Mouse (Mus musculus) MEL (cell line): ENCODE measurements around the gene H2-DMb1. TPM values are rescaled to one million over a fixed set of nuclear protein-coding genes. Genes with fewer than 3 reads are reported as not detected.
A peak's percentile ranks its signal among the peaks of the same experiment; 100 is the strongest.

Experiments
- DNase-seq: peaks from one replicate; pipeline ENCODE4 v3.0.0; 2011; ENCODE audit warnings: low read depth, low spot score
- H3K27ac ChIP-seq: 2 replicates; pipeline ENCODE4 v1.5.1; 2012; ENCODE audit warnings: low read depth, mild to moderate bottlenecking, control low read depth, low read length, moderate library complexity; ENCODE audit not compliant: control insufficient read depth
- H3K27me3 ChIP-seq, 2 experiments: fragments of 150-350 bp in 1 of 2; sonication (generic) in 1 of 2; 2 replicates each; pipeline ENCODE4 v1.6.1; 2012; ENCODE audit warnings: low read length in 2 of 2, mild to moderate bottlenecking in 2 of 2, improper control_type of control experiment in 1 of 2, moderate library complexity in 1 of 2; ENCODE audit not compliant: insufficient read depth in 2 of 2, control insufficient read depth in 1 of 2
- H3K36me3 ChIP-seq, 2 experiments: 2 replicates each; pipeline ENCODE4 v1.6.1; 2012 to 2014; ENCODE audit warnings: low read length in 2 of 2, improper control_type of control experiment in 1 of 2, inconsistent platforms in 1 of 2, mild to moderate bottlenecking in 1 of 2; ENCODE audit not compliant: insufficient read depth in 2 of 2, control insufficient read depth in 1 of 2
- H3K4me1 ChIP-seq, 2 experiments: fragments of 150-350 bp in 1 of 2; sonication (generic) in 1 of 2; 2 replicates each; pipeline ENCODE4 v1.6.1; 2012; ENCODE audit warnings: low read length in 2 of 2, improper control_type of control experiment in 1 of 2, mild to moderate bottlenecking in 1 of 2; ENCODE audit not compliant: insufficient read depth in 2 of 2, control insufficient read depth in 1 of 2
- H3K4me3 ChIP-seq, 2 experiments: fragments of 150-350 bp in 1 of 2; sonication (generic) in 1 of 2; 2 replicates each; pipeline ENCODE4 v1.5.1; 2012; ENCODE audit warnings: low read depth in 2 of 2, low read length in 2 of 2, mild to moderate bottlenecking in 2 of 2, moderate library complexity in 2 of 2, control low read depth in 1 of 2, improper control_type of control experiment in 1 of 2; ENCODE audit not compliant: control insufficient read depth in 1 of 2, insufficient read depth in 1 of 2
- H3K79me2 ChIP-seq: 2 replicates; pipeline ENCODE4 v1.6.1; 2012; ENCODE audit warnings: mild to moderate bottlenecking, low read length, moderate library complexity; ENCODE audit not compliant: control insufficient read depth, poor library complexity, insufficient read depth
- H3K9ac ChIP-seq: 2 replicates; pipeline ENCODE4 v1.6.1; 2012; ENCODE audit warnings: low read depth, mild to moderate bottlenecking, control low read depth, low read length, moderate library complexity; ENCODE audit not compliant: control insufficient read depth, poor library complexity, severe bottlenecking
- H3K9me3 ChIP-seq: fragments of 150-350 bp; sonication (generic); replicated peaks from 2 replicates; pipeline ENCODE4 v1.6.1; 2012; ENCODE audit warnings: mild to moderate bottlenecking, low read length, improper control_type of control experiment, moderate library complexity; ENCODE audit not compliant: insufficient read depth
- BHLHE40 ChIP-seq: IDR thresholded peaks from 2 replicates; pipeline ENCODE4 v1.6.1; 2012; ENCODE audit warnings: low read depth, mild to moderate bottlenecking, inconsistent platforms, low read length, improper control_type of control experiment, borderline replicate concordance
- CHD1 ChIP-seq: IDR thresholded peaks from 2 replicates; pipeline ENCODE4 v1.6.1; 2012; ENCODE audit warnings: low read depth, mild to moderate bottlenecking, inconsistent platforms, low read length, improper control_type of control experiment
- CHD2 ChIP-seq: IDR thresholded peaks from 2 replicates; pipeline ENCODE4 v1.6.1; 2011; ENCODE audit warnings: low read length, improper control_type of control experiment
- CTCF ChIP-seq, 3 experiments: IDR thresholded peaks in 2 of 3; conservative IDR thresholded peaks in 1 of 3; 2 replicates each; pipeline ENCODE4 v1.5.1; 2011 to 2012; ENCODE audit warnings: low read length in 3 of 3, low read depth in 2 of 3, mild to moderate bottlenecking in 2 of 3, improper control_type of control experiment in 1 of 3, inconsistent platforms in 1 of 3, mixed read lengths in 1 of 3, moderate library complexity in 1 of 3; ENCODE audit not compliant: control insufficient read depth in 1 of 3, insufficient read depth in 1 of 3, poor library complexity in 1 of 3, severe bottlenecking in 1 of 3
- E2F4 ChIP-seq: IDR thresholded peaks from 2 replicates; pipeline ENCODE4 v1.6.1; 2011; ENCODE audit warnings: low read depth, low read length, improper control_type of control experiment, borderline replicate concordance
- ELF1 ChIP-seq: IDR thresholded peaks from 2 replicates; pipeline ENCODE4 v1.6.1; 2014; ENCODE audit warnings: low read depth, mild to moderate bottlenecking, inconsistent platforms, low read length, improper control_type of control experiment, moderate library complexity
- EP300 ChIP-seq, 2 experiments: IDR thresholded peaks; 2 replicates each; pipeline ENCODE4 v1.6.1; 2011; ENCODE audit warnings: improper control_type of control experiment in 2 of 2, low read length in 2 of 2, low read depth in 1 of 2, mild to moderate bottlenecking in 1 of 2
- ETS1 ChIP-seq: IDR thresholded peaks from 2 replicates; pipeline ENCODE4 v1.6.1; 2012; ENCODE audit warnings: low read depth, mild to moderate bottlenecking, inconsistent platforms, low read length, improper control_type of control experiment, moderate library complexity
- GABPA ChIP-seq: IDR thresholded peaks from 2 replicates; pipeline ENCODE4 v1.6.1; 2012; ENCODE audit warnings: low read depth, mild to moderate bottlenecking, inconsistent platforms, low read length, improper control_type of control experiment, moderate library complexity
- GATA1 ChIP-seq: IDR thresholded peaks from 2 replicates; pipeline ENCODE4 v1.6.1; 2011; ENCODE audit warnings: low read depth, low read length, improper control_type of control experiment
- HCFC1 ChIP-seq: IDR thresholded peaks from 2 replicates; pipeline ENCODE4 v1.6.1; 2012; ENCODE audit warnings: low read depth, mild to moderate bottlenecking, inconsistent platforms, low read length, improper control_type of control experiment, moderate library complexity
- JUND ChIP-seq: IDR thresholded peaks from 2 replicates; pipeline ENCODE4 v1.6.1; 2011; ENCODE audit warnings: low read depth, mild to moderate bottlenecking, improper control_type of control experiment, low read length
- MAFK ChIP-seq: IDR thresholded peaks from 2 replicates; pipeline ENCODE4 v1.6.1; 2011; ENCODE audit warnings: low read depth, mild to moderate bottlenecking, low read length, improper control_type of control experiment, borderline replicate concordance
- MAX ChIP-seq: IDR thresholded peaks from 2 replicates; pipeline ENCODE4 v1.6.1; 2011; ENCODE audit warnings: low read length, improper control_type of control experiment
- MAZ ChIP-seq: IDR thresholded peaks from 2 replicates; pipeline ENCODE4 v1.6.1; 2012; ENCODE audit warnings: low read depth, mild to moderate bottlenecking, inconsistent platforms, low read length, improper control_type of control experiment
- MXI1 ChIP-seq: IDR thresholded peaks from 2 replicates; pipeline ENCODE4 v1.6.1; 2011; ENCODE audit warnings: mild to moderate bottlenecking, low read depth, low read length, improper control_type of control experiment
- MYB ChIP-seq: IDR thresholded peaks from 2 replicates; pipeline ENCODE4 v1.6.1; 2011; ENCODE audit warnings: mild to moderate bottlenecking, low read depth, low read length, improper control_type of control experiment
- MYC ChIP-seq: IDR thresholded peaks from 2 replicates; pipeline ENCODE4 v1.6.1; 2011; ENCODE audit warnings: low read depth, mild to moderate bottlenecking, low read length, improper control_type of control experiment, moderate library complexity
- NELFE ChIP-seq: IDR thresholded peaks from 2 replicates; pipeline ENCODE4 v1.6.1; 2011; ENCODE audit warnings: low read depth, low read length, improper control_type of control experiment
- NRF1 ChIP-seq: IDR thresholded peaks from 2 replicates; pipeline ENCODE4 v1.6.1; 2014; ENCODE audit warnings: low read depth, mild to moderate bottlenecking, inconsistent platforms, low read length, improper control_type of control experiment, moderate library complexity; ENCODE audit not compliant: poor library complexity, insufficient read depth, severe bottlenecking
- POLR2A ChIP-seq, 2 experiments: IDR thresholded peaks; 2 replicates each; pipeline ENCODE4 v1.6.1; 2011 to 2012; ENCODE audit warnings: low read length in 2 of 2, mild to moderate bottlenecking in 2 of 2, control low read depth in 1 of 2, improper control_type of control experiment in 1 of 2, low read depth in 1 of 2, moderate library complexity in 1 of 2; ENCODE audit not compliant: control insufficient read depth in 1 of 2, insufficient read depth in 1 of 2, poor library complexity in 1 of 2
- POLR2AphosphoS2 ChIP-seq: IDR thresholded peaks from 2 replicates; pipeline ENCODE4 v1.6.1; 2011; ENCODE audit warnings: low read length, improper control_type of control experiment
- POLR2AphosphoS5 ChIP-seq: IDR thresholded peaks from 2 replicates; pipeline ENCODE4 v1.6.1; 2012; ENCODE audit warnings: low read depth, borderline replicate concordance, mild to moderate bottlenecking, inconsistent platforms, low read length, moderate library complexity, mixed read lengths
- RAD21 ChIP-seq: IDR thresholded peaks from 2 replicates; pipeline ENCODE4 v1.6.1; 2011; ENCODE audit warnings: mild to moderate bottlenecking, low read depth, low read length, improper control_type of control experiment
- RCOR1 ChIP-seq: IDR thresholded peaks from 2 replicates; pipeline ENCODE4 v1.6.1; 2012; ENCODE audit warnings: low read depth, mild to moderate bottlenecking, inconsistent platforms, low read length, improper control_type of control experiment
- SIN3A ChIP-seq: IDR thresholded peaks from 2 replicates; pipeline ENCODE4 v1.6.1; 2012; ENCODE audit warnings: low read length, improper control_type of control experiment, inconsistent platforms
- SMC3 ChIP-seq: IDR thresholded peaks from 2 replicates; pipeline ENCODE4 v1.6.1; 2011; ENCODE audit warnings: low read depth, low read length, improper control_type of control experiment
- TAL1 ChIP-seq: IDR thresholded peaks from 2 replicates; pipeline ENCODE4 v1.6.1; 2012; ENCODE audit warnings: mild to moderate bottlenecking, inconsistent platforms, low read length, moderate library complexity, mixed read lengths
- TBP ChIP-seq: IDR thresholded peaks from 2 replicates; pipeline ENCODE4 v1.8.0; 2011; ENCODE audit warnings: low read depth, low read length, improper control_type of control experiment
- TCF12 ChIP-seq: IDR thresholded peaks from 2 replicates; pipeline ENCODE4 v1.6.1; 2014; ENCODE audit warnings: low read depth, mild to moderate bottlenecking, inconsistent platforms, low read length, improper control_type of control experiment, moderate library complexity
- UBTF ChIP-seq: IDR thresholded peaks from 2 replicates; pipeline ENCODE4 v1.6.1; 2012; ENCODE audit warnings: low read depth, mild to moderate bottlenecking, inconsistent platforms, low read length, improper control_type of control experiment, moderate library complexity, borderline replicate concordance; ENCODE audit not compliant: insufficient read depth
- USF1 ChIP-seq: IDR thresholded peaks from 2 replicates; pipeline ENCODE4 v1.6.1; 2014; ENCODE audit warnings: low read depth, mild to moderate bottlenecking, inconsistent platforms, low read length, improper control_type of control experiment, moderate library complexity
- USF2 ChIP-seq, 2 experiments: IDR thresholded peaks; 2 replicates each; pipeline ENCODE4 v1.6.1; 2011 to 2012; ENCODE audit warnings: improper control_type of control experiment in 2 of 2, low read length in 2 of 2, borderline replicate concordance in 1 of 2, inconsistent platforms in 1 of 2, low read depth in 1 of 2, mild to moderate bottlenecking in 1 of 2; ENCODE audit not compliant: insufficient read depth in 1 of 2
- ZC3H11A ChIP-seq: IDR thresholded peaks from 2 replicates; pipeline ENCODE4 v1.6.1; 2012; ENCODE audit warnings: low read depth, mild to moderate bottlenecking, inconsistent platforms, low read length, improper control_type of control experiment
- ZKSCAN1 ChIP-seq: IDR thresholded peaks from 2 replicates; pipeline ENCODE4 v1.6.1; 2012; ENCODE audit warnings: low read depth, mild to moderate bottlenecking, inconsistent platforms, low read length, improper control_type of control experiment, moderate library complexity
- ZMIZ1 ChIP-seq: IDR thresholded peaks from 2 replicates; pipeline ENCODE4 v1.6.1; 2012; ENCODE audit warnings: low read depth, mild to moderate bottlenecking, inconsistent platforms, low read length, improper control_type of control experiment, moderate library complexity
- ZNF384 ChIP-seq: IDR thresholded peaks from 2 replicates; pipeline ENCODE4 v1.6.1; 2012; ENCODE audit warnings: low read depth, mild to moderate bottlenecking, inconsistent platforms, low read length, improper control_type of control experiment
- polyA plus RNA-seq, 2 experiments: library from polyadenylated mRNA; stranded (reverse) in 1 of 2; unstranded in 1 of 2; fragments of >175 nt in 1 of 2; fragments of >200 nt in 1 of 2; gene quantifications; 2 replicates each; pipeline versions ENCODE4 v1.2.1 to v1.2.4; 2012; ENCODE audit warnings: low replicate concordance in 2 of 2, low read depth in 1 of 2; ENCODE audit not compliant: insufficient read length in 2 of 2, insufficient read depth in 1 of 2, missing spikeins in 1 of 2
- total RNA-seq: library from RNA; depleted of rRNA; stranded (reverse); fragments of 300-350 nt; gene quantifications from 2 replicates; pipeline ENCODE4 v1.2.3, GENCODE M21; 2012

The H2-DMb1 gene
- total and polyA plus RNA-seq, 3 experiments: 0.67 TPM; not detected in 2

DNA sequence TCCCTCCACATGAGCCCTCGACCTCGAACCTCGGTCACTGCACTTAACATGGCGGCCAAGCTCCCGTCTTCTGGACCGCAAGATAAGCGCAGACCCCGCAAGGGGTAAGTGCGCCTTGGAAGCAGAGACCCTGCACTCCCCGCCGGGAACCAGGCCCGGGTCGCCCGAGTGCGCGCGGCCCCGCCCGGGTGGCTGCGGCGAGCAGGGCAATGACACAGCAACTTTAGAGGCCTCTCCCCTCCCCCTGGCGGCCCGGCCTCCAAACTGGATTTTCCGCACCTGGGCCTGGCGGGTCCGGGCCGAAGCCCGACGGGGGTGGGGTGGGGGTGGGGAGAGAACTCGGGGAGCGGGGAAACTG is 32.1 kb upstream of the H2-DMb1 start:
- peak; percentile 85 for DNase-seq
- Histone ChIP-seq H3K4me3 (peak overlapping the region; percentile 81 to 98), H3K4me1 (peaks cover 0 to 11% of the 10 kb centered on the region in 2 experiments; a peak in 2 of 4 replicates), H3K79me2 (peaks cover 76% of the 10 kb centered on the region), H3K9ac (peak overlapping the region; percentile 98), H3K9me3 (no peaks in the 10 kb centered on the region), H3K36me3 (peaks cover 14 to 15% of the 10 kb centered on the region in 2 experiments), H3K27me3 (no peaks in the 10 kb centered on the region), H3K27ac (peak overlapping the region; percentile 99)
- no peak for TF ChIP-seq USF2 (IDR thresholded peaks at IDR 0.05; ENCODE audit: borderline replicate concordance in 1 of 2, insufficient read depth in 1 of 2, low read depth in 1 of 2, low read length in 2 of 2)
- TF ChIP-seq HCFC1: peak; percentile 44; the same call in 1 of the 2 replicates
- 0 out of 2 replicates have a peak, but pooled peaks have one; percentile 18 for TF ChIP-seq NRF1
- peak; percentile 56; the same call in 1 of the 2 replicates for TF ChIP-seq TCF12
- 0 out of 2 replicates have a peak, but pooled peaks have one; percentile 18 for TF ChIP-seq MAZ
- TF ChIP-seq POLR2AphosphoS2: peak; percentile 54; the same call in 1 of the 2 replicates
- no peak; the same call in 1 of the 2 replicates for TF ChIP-seq MAFK
- TF ChIP-seq CTCF (IDR thresholded peaks at IDR 0.05 in 2 of 3, conservative IDR thresholded peaks at IDR 0.05 in 1 of 3; ENCODE audit: control insufficient read depth in 1 of 3, insufficient read depth in 1 of 3, low read depth in 2 of 3, low read length in 3 of 3, poor library complexity in 1 of 3, severe bottlenecking in 1 of 3): peak in 1 of 3 experiments; percentile 24; a peak in 1 of 6 replicates
- TF ChIP-seq JUND: no peak
- TF ChIP-seq MXI1: peak; percentile 57
- TF ChIP-seq EP300 (IDR thresholded peaks at IDR 0.05; ENCODE audit: low read depth in 1 of 2, low read length in 2 of 2): peak in 1 of 2 experiments; percentile 38; a peak in 1 of 4 replicates
- peak in 1 of 2 experiments; percentile 36; a peak in 1 of 4 replicates for TF ChIP-seq POLR2A (IDR thresholded peaks at IDR 0.05; ENCODE audit: control insufficient read depth in 1 of 2, insufficient read depth in 1 of 2, low read depth in 1 of 2, low read length in 2 of 2, poor library complexity in 1 of 2)
- no peak for TF ChIP-seq MYC
- TF ChIP-seq ELF1: no peak
- no peak for TF ChIP-seq RAD21
- peak; percentile 10; the same call in 1 of the 2 replicates for TF ChIP-seq TAL1
- TF ChIP-seq POLR2AphosphoS5: no peak
- TF ChIP-seq ZC3H11A: no peak
- TF ChIP-seq SMC3: peak; percentile 6; the same call in 1 of the 2 replicates
- 0 out of 2 replicates have a peak, but pooled peaks have one; percentile 66 for TF ChIP-seq UBTF
- TF ChIP-seq ZNF384: no peak
- TF ChIP-seq GATA1: no peak
- peak; percentile 32; the same call in 1 of the 2 replicates for TF ChIP-seq ZMIZ1
- TF ChIP-seq NELFE: peak; percentile 23; the same call in 1 of the 2 replicates
- TF ChIP-seq BHLHE40: no peak
- TF ChIP-seq USF1: no peak
- TF ChIP-seq MYB: no peak
- no peak for TF ChIP-seq CHD1
- TF ChIP-seq SIN3A: peak; percentile 43
- TF ChIP-seq MAX: no peak; the same call in 1 of the 2 replicates
- TF ChIP-seq ETS1: peak; percentile 64
- no peak for TF ChIP-seq E2F4
- TF ChIP-seq TBP: no peak
- no peak; the same call in 1 of the 2 replicates for TF ChIP-seq CHD2
- TF ChIP-seq GABPA: peak; percentile 90
- no peak for TF ChIP-seq ZKSCAN1
- TF ChIP-seq RCOR1: 0 out of 2 replicates have a peak, but pooled peaks have one; percentile 9
